Mouse (Mus musculus): Measurements from ENCODE around the gene Vps50.

DNA sequence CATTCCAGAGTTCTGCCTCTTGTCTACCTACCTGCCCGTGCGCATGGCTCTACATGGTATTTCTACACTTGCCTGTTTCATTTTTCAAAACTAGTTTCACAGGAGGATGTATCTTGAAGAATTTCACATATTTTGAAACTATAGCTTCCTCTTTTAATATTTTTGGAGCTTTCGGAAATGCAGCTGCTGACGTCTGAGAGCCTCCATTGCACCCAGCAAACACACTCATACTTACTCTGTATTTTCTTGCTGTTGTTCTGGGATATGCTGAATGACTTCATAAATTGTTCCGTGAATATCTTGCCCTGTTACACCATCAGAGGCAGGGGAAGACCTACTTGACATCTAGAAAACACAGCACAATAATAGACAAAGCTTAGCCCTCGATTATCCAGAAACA lies 35.2 kb upstream of the Vps50 start:
- TF ChIP-seq CTCF (IDR thresholded peaks at IDR 0.05; ENCODE audit: extremely low read depth, insufficient read length, insufficient replicate concordance, low read depth, low read length) (no peak), POLR2A (IDR thresholded peaks at IDR 0.05; ENCODE audit: low read depth, low read length) (no peak)

Measured in small intestine, adult 2 months (tissue).